Mouse (Mus musculus) limb, embryonic 11.5 days (tissue): ENCODE measurements around the gene Rtel1. TPM values are rescaled to one million over a fixed set of nuclear protein-coding genes. Genes with fewer than 3 reads are reported as not detected.

Experiments
- ATAC-seq: fragments of 200-750 bp; cut with Nextera tagmentation; 2 replicates; pipeline ENCODE4 v1.8.0; 2017; ENCODE audit warnings: low read depth; ENCODE audit not compliant: insufficient number of reproducible peaks, low FRiP score, low TSS enrichment
- DNase-seq: peaks from one replicate; pipeline ENCODE4 v3.0.0-alpha.2; 2015; ENCODE audit warnings: low spot score
- H3K27ac ChIP-seq: fragments of 300-500 bp; sonication (generic); replicated peaks from 2 replicates; pipeline ENCODE4 v1.5.1; 2014; ENCODE audit warnings: low read depth, mild to moderate bottlenecking, low read length
- H3K27me3 ChIP-seq: fragments of 300-500 bp; sonication (generic); 2 replicates; pipeline ENCODE4 v1.6.1; 2014; ENCODE audit warnings: mild to moderate bottlenecking, low read length, mixed read lengths; ENCODE audit not compliant: control insufficient read depth, insufficient read depth
- H3K36me3 ChIP-seq: fragments of 300-500 bp; sonication (generic); 2 replicates; pipeline ENCODE4 v1.6.1; 2014; ENCODE audit warnings: mild to moderate bottlenecking, low read length, moderate library complexity, mixed read lengths; ENCODE audit not compliant: control insufficient read depth, insufficient read depth
- H3K4me1 ChIP-seq: fragments of 300-500 bp; sonication (generic); 2 replicates; pipeline ENCODE4 v1.6.1; 2014; ENCODE audit warnings: low read length, mixed read lengths; ENCODE audit not compliant: control insufficient read depth, insufficient read depth
- H3K4me2 ChIP-seq: fragments of 300-500 bp; sonication (generic); 2 replicates; pipeline ENCODE4 v1.6.1; 2014; ENCODE audit warnings: low read depth, mild to moderate bottlenecking, moderate library complexity; ENCODE audit not compliant: severe bottlenecking
- H3K4me3 ChIP-seq: fragments of 300-500 bp; sonication (generic); 2 replicates; pipeline ENCODE4 v1.5.1; 2014; ENCODE audit warnings: low read depth, low read length
- H3K9ac ChIP-seq: fragments of 300-500 bp; sonication (generic); 2 replicates; pipeline ENCODE4 v1.6.1; 2014; ENCODE audit warnings: mild to moderate bottlenecking, low read length
- H3K9me3 ChIP-seq: fragments of 300-500 bp; sonication (generic); 2 replicates; pipeline ENCODE4 v1.6.1; 2016; ENCODE audit warnings: low read length; ENCODE audit not compliant: control insufficient read depth
- WGBS: fragments of 180-500 bp; shearing (Covaris S2); extraction: QIAGEN DNeasy Blood & Tissue Kit; methylation state at CpG from one replicate; pipeline ENCODE4 v1.1.7; 2014; 5-methylcytosine and 5-hydroxymethylcytosine counted together
- polyA plus RNA-seq: library from polyadenylated mRNA; unstranded; fragments of >200 nt; fragmentation: Nextera tagmentation; extraction: Ambion mirVana; gene quantifications from 2 replicates; pipeline ENCODE4 v1.2.1, GENCODE M21; 2014

Rtel1 gene
- polyA plus RNA-seq, 1 experiment from 2014 or later: 63.0 TPM

DNA sequence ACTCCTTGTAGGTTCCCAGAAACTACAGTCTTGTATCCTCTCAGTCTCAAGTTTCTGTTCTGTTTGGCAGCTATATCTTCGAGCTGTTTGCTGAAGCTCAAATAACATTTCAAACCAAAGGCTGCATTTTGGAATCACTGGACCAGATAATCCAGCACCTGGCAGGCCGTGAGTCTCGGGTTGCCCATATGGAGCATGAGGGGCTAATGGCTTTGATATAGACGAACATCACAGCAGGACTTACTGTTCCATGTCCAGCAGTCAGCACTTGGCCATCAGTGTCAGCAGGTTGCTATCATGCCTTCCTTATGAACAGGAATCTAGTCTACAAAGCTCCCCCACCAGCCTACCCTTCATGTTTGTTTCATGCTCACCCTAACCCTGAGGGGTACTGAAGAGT lies 20.9 kb downstream of the Rtel1 start:
- Histone ChIP-seq H3K4me3 (no peak overlapping the region), H3K9me3 (no peaks in the 10 kb centered on the region), H3K4me2 (no peak overlapping the region), H3K27ac (no peak overlapping the region), H3K36me3 (peaks cover 17% of the 10 kb centered on the region), H3K27me3 (no peaks in the 10 kb centered on the region), H3K4me1 (no peaks in the 10 kb centered on the region), H3K9ac (no peak overlapping the region)
- DNase-seq (no peak), ATAC-seq (no peak)
- 91% methylated on average over 4 of the region's 4 CpGs for WGBS

DNA sequence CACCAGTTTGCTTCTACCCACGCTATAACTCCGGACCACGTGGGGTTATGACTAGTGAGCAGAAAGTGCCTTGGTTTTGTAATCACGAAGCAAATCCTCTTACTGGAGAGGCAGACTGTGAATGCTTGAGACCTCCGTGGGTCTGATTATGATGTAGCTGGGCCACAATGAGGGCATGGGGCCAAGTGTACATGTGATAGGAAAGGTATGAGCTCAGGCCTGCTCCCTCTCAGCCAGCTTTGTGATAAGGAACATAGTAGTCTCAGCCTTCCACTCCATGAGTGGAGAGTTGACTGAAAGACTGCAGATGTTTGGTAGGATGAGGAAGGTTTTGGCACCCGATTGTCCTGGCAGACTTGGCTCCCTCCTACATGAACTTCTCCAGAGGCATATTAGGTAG lies 23.2 kb downstream of the Rtel1 start:
- Histone ChIP-seq H3K9ac (no peak overlapping the region), H3K9me3 (no peaks in the 10 kb centered on the region), H3K4me2 (no peak overlapping the region), H3K27me3 (no peaks in the 10 kb centered on the region), H3K36me3 (peaks cover 18% of the 10 kb centered on the region), H3K27ac (no peak overlapping the region), H3K4me1 (no peaks in the 10 kb centered on the region), H3K4me3 (no peak overlapping the region)
- no peak for DNase-seq
- WGBS: 93% methylated on average over 6 of the region's 6 CpGs
- no peak for ATAC-seq

DNA sequence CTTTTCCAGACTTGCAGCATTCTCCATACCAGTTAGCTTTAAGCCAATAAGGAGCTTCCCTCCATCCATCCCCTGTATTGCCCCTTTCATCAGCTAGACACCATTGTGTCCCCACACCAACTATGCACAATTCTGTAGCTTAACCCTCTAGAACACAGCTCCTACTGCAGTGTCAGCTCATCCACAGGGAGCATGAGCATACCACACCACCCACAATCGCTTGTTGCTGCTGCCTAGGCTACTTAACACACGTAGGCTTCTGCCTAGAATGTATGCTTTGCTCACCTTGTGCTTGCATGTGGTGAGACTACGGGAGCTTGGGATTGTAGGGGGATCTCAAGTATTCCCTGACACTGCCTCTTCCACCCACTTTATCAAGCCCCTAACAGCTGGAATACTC lies 37.2 kb downstream of the Rtel1 start:
- WGBS: 77% methylated on average over 3 of the region's 3 CpGs
- Histone ChIP-seq H3K4me2 (no peak overlapping the region), H3K36me3 (peaks cover 43% of the 10 kb centered on the region), H3K4me3 (no peak overlapping the region), H3K27ac (no peak overlapping the region), H3K9me3 (no peaks in the 10 kb centered on the region), H3K4me1 (no peaks in the 10 kb centered on the region), H3K27me3 (no peaks in the 10 kb centered on the region), H3K9ac (no peak overlapping the region)
- DNase-seq (no peak), ATAC-seq (no peak)

DNA sequence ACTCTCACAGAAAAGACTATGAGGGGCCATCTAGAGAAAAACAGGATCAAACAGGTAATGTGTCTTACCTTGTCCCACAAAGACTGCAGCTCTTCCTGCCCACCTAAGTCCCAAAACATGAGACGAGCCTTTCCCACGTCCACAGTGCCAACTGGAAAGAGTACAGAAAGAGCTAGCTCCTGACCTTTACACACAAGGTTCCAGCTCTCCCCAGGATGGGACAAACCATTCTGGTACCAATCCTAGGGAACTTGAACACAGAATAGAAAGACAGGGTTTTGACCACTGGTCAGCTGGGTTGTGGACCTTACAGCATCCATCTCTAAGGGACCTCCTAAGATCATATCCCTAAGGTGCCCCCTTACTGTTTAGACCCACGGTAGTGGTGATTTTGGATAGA lies 44.4 kb downstream of the Rtel1 start:
- H3K9ac ChIP-seq: no peak overlapping the region
- peaks cover 11% of the 10 kb centered on the region for H3K4me1 ChIP-seq
- H3K36me3 ChIP-seq: peaks cover 24% of the 10 kb centered on the region
- H3K27me3 ChIP-seq: no peaks in the 10 kb centered on the region
- no peaks in the 10 kb centered on the region; the same call in 1 of the 2 replicates for H3K9me3 ChIP-seq
- peak overlapping the region; percentile 92 for H3K4me2 ChIP-seq
- peak overlapping the region; percentile 83 for H3K4me3 ChIP-seq
- no peak for DNase-seq
- WGBS: 89% methylated on average over 3 of the region's 3 CpGs
- no peak for ATAC-seq
- H3K27ac ChIP-seq: no peak overlapping the region

DNA sequence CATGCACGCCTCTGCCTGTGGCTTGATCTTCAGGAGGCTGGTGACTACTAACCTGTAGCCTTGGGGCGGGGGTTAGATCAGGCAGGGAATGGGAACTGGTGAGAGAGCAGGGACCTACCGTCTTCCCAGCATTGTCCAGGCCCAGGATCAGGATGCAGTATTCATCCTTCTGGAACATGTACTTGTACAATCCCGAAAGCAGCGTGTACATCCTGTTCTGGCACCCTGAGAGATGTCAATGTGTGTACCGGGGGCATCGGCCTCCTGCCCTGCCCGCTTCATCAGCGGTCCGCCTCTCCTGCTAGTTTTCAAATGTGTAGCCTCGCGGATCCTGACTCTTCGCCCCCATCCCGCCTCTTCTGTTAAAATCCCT lies 44.9 kb downstream of the Rtel1 start:
- Histone ChIP-seq H3K4me1 (peaks cover 11% of the 10 kb centered on the region), H3K9me3 (no peaks in the 10 kb centered on the region; the same call in 1 of the 2 replicates), H3K4me3 (peak overlapping the region; percentile 83), H3K9ac (peak overlapping the region; percentile 89), H3K4me2 (peak overlapping the region; percentile 92), H3K27me3 (no peaks in the 10 kb centered on the region), H3K36me3 (peaks cover 22% of the 10 kb centered on the region), H3K27ac (0 out of 2 replicates have a peak overlapping the region, but pooled peaks have one; percentile 82)
- DNase-seq: no peak
- 9% methylated on average over 14 of the region's 14 CpGs for WGBS
- ATAC-seq: no peak

DNA sequence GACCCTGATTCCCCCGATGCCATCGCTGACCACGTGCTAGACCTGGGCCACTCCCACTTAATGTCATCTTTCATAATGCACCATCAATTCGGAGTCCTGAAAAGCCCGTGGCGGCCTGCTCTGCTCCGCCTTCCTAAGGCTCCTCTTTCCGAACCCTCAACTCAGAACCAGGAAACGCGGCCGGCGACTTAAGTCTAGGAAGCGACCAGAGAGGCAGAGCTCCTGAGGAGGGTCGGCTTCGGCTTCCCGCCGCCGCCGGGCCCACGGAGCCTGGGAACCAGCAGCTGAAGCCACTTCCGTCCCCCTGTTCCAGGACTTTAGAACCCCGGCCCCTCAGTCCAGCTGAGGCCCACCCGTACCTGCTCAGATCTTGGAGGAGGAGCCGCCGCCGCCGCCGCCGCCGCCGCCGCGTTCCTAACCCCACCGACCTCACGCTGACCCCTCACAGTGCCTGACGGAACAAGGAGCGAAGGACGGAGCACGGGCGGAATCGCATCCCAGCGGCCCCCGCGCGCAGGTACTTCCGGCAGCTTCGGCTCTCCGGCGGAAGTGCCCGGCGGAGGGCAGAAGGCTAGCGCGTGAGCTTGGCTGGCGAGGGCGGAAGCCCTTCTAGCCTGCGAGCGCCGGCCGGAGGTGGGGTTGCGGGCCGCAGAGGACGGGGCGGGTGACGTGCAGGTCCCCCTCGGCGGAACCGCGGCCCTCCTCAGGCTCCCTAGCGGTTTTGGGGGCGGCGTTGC lies 45.5 kb downstream of the Rtel1 start, which contains the start of the genes Zgpat and Arfrp1:
TSS of gene Zgpat (plus strand) at position 69 of the 737 bp plus-strand sequence.
TSS of gene Arfrp1 (minus strand) at position 545 of the 737 bp plus-strand sequence.
- peak; percentile 90 for ATAC-seq

DNA sequence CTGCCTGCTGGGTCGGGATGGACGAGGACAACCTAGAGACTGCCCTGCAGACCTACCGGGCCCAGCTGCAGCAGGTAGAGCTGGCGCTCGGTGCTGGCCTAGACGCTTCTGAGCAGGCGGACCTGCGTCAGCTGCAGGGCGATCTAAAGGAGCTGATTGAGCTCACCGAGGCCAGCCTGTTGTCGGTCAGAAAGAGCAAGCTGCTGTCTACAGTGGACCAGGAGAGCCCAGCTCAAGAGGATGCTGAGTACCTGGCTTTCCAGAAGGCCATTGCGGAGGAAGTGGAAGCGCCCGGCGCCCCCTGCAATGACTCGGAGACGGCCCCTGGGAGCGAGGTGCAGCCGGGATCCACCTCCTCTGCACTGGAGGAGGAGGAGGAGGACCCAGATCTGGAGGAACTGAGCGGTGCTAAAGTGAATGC lies 46.1 kb downstream of the Rtel1 start:
- Histone ChIP-seq H3K9ac (peak overlapping the region; percentile 89), H3K27ac (peak overlapping the region; percentile 82), H3K4me2 (peak overlapping the region; percentile 92), H3K4me3 (peak overlapping the region; percentile 83), H3K4me1 (peaks cover 11% of the 10 kb centered on the region), H3K9me3 (no peaks in the 10 kb centered on the region; the same call in 1 of the 2 replicates), H3K36me3 (peaks cover 19% of the 10 kb centered on the region), H3K27me3 (no peaks in the 10 kb centered on the region)
- DNase-seq (no peak), ATAC-seq (peak; percentile 61)
- WGBS: under 1% methylated on average over 20 of the region's 20 CpGs

More for the DNA sequence above, 45.5 kb downstream of the Rtel1 start, which contains the start of the genes Zgpat and Arfrp1:
- H3K4me3 ChIP-seq: peak within 1 kb of the TSS; percentile 83
- peak within 1 kb of the TSS; percentile 89 for H3K9ac ChIP-seq
- WGBS: under 1% methylated on average over 71 of the region's 71 CpGs
- peak within 1 kb of the TSS; percentile 92 for H3K4me2 ChIP-seq
- H3K36me3 ChIP-seq: peaks cover 20% of the 10 kb centered on the region
- no peaks in the 10 kb centered on the region; the same call in 1 of the 2 replicates for H3K9me3 ChIP-seq
- H3K27ac ChIP-seq: peak within 1 kb of the TSS; percentile 82
- peak; percentile 92 for DNase-seq
- H3K4me1 ChIP-seq: peaks cover 11% of the 10 kb centered on the region
- H3K27me3 ChIP-seq: no peaks in the 10 kb centered on the region

DNA sequence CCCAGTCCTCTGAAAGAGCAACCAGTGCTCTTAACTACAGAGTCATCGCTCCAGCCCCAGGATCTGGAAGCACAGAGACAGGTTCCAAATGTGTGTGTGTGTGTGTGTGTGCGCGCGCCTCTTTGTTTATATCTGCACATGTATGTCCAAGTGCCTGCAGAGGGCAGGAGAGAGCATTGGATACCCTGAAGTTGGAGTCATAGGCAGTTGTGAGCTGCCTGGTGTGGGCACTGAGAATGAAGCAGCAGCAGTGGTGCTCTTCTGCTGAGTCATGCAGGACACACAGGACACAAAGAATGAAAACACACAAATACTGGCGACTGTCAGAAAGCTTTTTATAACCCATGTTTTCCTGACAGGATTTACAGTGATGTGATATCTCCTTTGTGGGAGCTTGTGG lies 50.5 kb downstream of the Rtel1 start:
- DNase-seq (no peak), ATAC-seq (no peak)
- Histone ChIP-seq H3K27ac (no peak overlapping the region), H3K4me3 (no peak overlapping the region), H3K36me3 (peaks cover 9% of the 10 kb centered on the region; the same call in 1 of the 2 replicates), H3K9ac (no peak overlapping the region), H3K4me1 (peaks cover 4% of the 10 kb centered on the region; the same call in 1 of the 2 replicates), H3K4me2 (no peak overlapping the region), H3K27me3 (no peaks in the 10 kb centered on the region), H3K9me3 (no peaks in the 10 kb centered on the region; the same call in 1 of the 2 replicates)
- WGBS: 94% methylated on average over 5 of the region's 5 CpGs
